Mouse (Mus musculus): Measurements from ENCODE around the gene Gtpbp3. TPM values are rescaled to one million over a fixed set of nuclear protein-coding genes. Genes with fewer than 3 reads are reported as not detected.

Gtpbp3 gene
- polyA plus RNA-seq, 1 experiment from 2014 or later = 4.4 TPM

- 0 out of 2 replicates have a peak, but pooled peaks cover 7% of the 10 kb centered on the region for H3K27me3 ChIP-seq (ENCODE audit: control insufficient read depth, insufficient read depth, low read length)
- H3K4me1 ChIP-seq (ENCODE audit: control insufficient read depth in 2 of 2, insufficient read depth in 2 of 2, low read length in 2 of 2) = peaks cover 5 to 14% of the 10 kb centered on the region in 2 experiments; a peak in 3 of 4 replicates
- no peak for ATAC-seq (ENCODE audit: insufficient number of reproducible peaks, insufficient read depth, low FRiP score, low read depth)
- H3K27ac ChIP-seq (replicated peaks in 1 of 2; ENCODE audit: control insufficient read depth in 1 of 2, insufficient read depth in 1 of 2, low read depth in 2 of 2, low read length in 2 of 2) = no peak overlapping the region
- H3K9me3 ChIP-seq (ENCODE audit: control insufficient read depth, low read length) = no peaks in the 10 kb centered on the region
- peak overlapping the region; percentile 92 for H3K4me2 ChIP-seq (ENCODE audit: low read length)
- WGBS = 21% methylated on average over 7 of the region's 7 CpGs
- peak overlapping the region in 1 of 2 experiments; percentile 71; a peak in 2 of 4 replicates for H3K4me3 ChIP-seq (ENCODE audit: control insufficient read depth in 1 of 2, insufficient read depth in 1 of 2, low read depth in 1 of 2, low read length in 2 of 2)
- H3K36me3 ChIP-seq (ENCODE audit: control insufficient read depth, insufficient read depth, low read length) = peaks cover 11% of the 10 kb centered on the region
- H3K9ac ChIP-seq (ENCODE audit: low read length) = peak overlapping the region; percentile 13; the same call in 1 of the 2 replicates
These were observed 1.8 kb upstream of the Gtpbp3 start for GRCm38 (mm10) chr8:71486136-71486529.

GRCm38 (mm10) chr8:71488454-71488853 is 551 bp downstream of the Gtpbp3 start:
- Histone ChIP-seq H3K9me3 (ENCODE audit: control insufficient read depth, low read length) (no peaks in the 10 kb centered on the region), H3K27ac (replicated peaks in 1 of 2; ENCODE audit: control insufficient read depth in 1 of 2, insufficient read depth in 1 of 2, low read depth in 2 of 2, low read length in 2 of 2) (peak overlapping the region; percentile 67 to 75), H3K36me3 (ENCODE audit: control insufficient read depth, insufficient read depth, low read length) (peaks cover 34% of the 10 kb centered on the region), H3K4me3 (ENCODE audit: control insufficient read depth in 1 of 2, insufficient read depth in 1 of 2, low read depth in 1 of 2, low read length in 2 of 2) (peak overlapping the region; percentile 78 to 85), H3K4me1 (ENCODE audit: control insufficient read depth in 2 of 2, insufficient read depth in 2 of 2, low read length in 2 of 2) (peaks cover 5 to 14% of the 10 kb centered on the region in 2 experiments; a peak in 3 of 4 replicates), H3K27me3 (ENCODE audit: control insufficient read depth, insufficient read depth, low read length) (no peaks in the 10 kb centered on the region), H3K4me2 (ENCODE audit: low read length) (peak overlapping the region; percentile 99), H3K9ac (ENCODE audit: low read length) (peak overlapping the region; percentile 85)
- WGBS = under 1% methylated on average over 22 of the region's 22 CpGs
- peak; percentile 83 for ATAC-seq (ENCODE audit: insufficient number of reproducible peaks, insufficient read depth, low FRiP score, low read depth)

DNA sequence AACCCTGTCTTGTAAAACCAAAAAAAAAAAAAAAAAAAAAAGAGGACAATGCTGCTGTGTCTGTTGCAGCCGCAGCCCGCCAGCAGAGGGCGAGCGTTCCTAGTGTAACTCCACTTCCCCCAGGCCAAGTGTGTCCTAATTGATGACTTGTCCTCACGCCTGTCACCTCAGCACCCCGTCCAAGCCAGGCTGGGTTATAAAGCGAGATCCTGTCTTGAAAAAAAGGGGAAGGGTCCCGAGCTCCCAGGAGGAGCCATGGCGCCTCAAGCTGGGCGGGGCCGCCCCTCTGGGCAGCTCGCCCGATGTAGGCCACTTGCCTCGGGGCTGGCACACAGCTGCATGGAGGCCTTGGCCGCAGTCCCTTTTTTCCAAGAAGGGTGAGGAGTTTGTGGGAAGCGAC is 7.1 kb downstream of the Gtpbp3 start:
- peak overlapping the region in 1 of 2 experiments; percentile 61; a peak in 3 of 4 replicates for H3K27ac ChIP-seq (replicated peaks in 1 of 2; ENCODE audit: control insufficient read depth in 1 of 2, insufficient read depth in 1 of 2, low read depth in 2 of 2, low read length in 2 of 2)
- ATAC-seq (ENCODE audit: insufficient number of reproducible peaks, insufficient read depth, low FRiP score, low read depth) = no peak
- H3K9ac ChIP-seq (ENCODE audit: low read length) = no peak overlapping the region
- peak overlapping the region; percentile 16; the same call in 1 of the 2 replicates for H3K4me2 ChIP-seq (ENCODE audit: low read length)
- no peaks in the 10 kb centered on the region for H3K9me3 ChIP-seq (ENCODE audit: control insufficient read depth, low read length)
- peaks cover 43% of the 10 kb centered on the region for H3K36me3 ChIP-seq (ENCODE audit: control insufficient read depth, insufficient read depth, low read length)
- H3K4me3 ChIP-seq (ENCODE audit: control insufficient read depth in 1 of 2, insufficient read depth in 1 of 2, low read depth in 1 of 2, low read length in 2 of 2) = no peak overlapping the region
- no peaks in the 10 kb centered on the region for H3K27me3 ChIP-seq (ENCODE audit: control insufficient read depth, insufficient read depth, low read length)
- 24% methylated on average over 16 of the region's 16 CpGs for WGBS
- H3K4me1 ChIP-seq (ENCODE audit: control insufficient read depth in 2 of 2, insufficient read depth in 2 of 2, low read length in 2 of 2) = peaks cover 28 to 52% of the 10 kb centered on the region in 2 experiments

DNA sequence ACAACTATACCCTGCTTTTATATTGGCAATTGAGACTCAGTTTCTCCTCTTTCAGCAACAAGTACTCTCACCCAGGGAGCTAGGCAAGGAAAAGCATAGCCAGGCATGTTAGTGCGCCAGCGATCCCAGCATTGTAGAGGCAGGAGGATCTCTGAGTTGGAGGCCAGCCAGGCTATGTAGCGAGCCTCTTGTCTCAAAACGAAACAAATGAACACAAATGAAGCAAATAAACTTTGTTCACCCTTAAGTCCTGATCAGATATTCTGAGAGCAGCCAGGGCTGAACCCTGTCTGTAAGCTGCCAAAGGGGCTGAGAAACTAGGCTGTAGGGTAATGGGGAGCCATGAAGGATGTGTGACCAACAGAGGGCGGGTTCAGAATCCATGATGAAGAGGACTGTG is 7.9 kb downstream of the Gtpbp3 start:
- Histone ChIP-seq H3K9me3 (ENCODE audit: control insufficient read depth, low read length) (no peaks in the 10 kb centered on the region), H3K36me3 (ENCODE audit: control insufficient read depth, insufficient read depth, low read length) (peaks cover 36% of the 10 kb centered on the region), H3K27ac (replicated peaks in 1 of 2; ENCODE audit: control insufficient read depth in 1 of 2, insufficient read depth in 1 of 2, low read depth in 2 of 2, low read length in 2 of 2) (peak overlapping the region; percentile 61 to 66), H3K4me2 (ENCODE audit: low read length) (no peak overlapping the region), H3K4me3 (ENCODE audit: control insufficient read depth in 1 of 2, insufficient read depth in 1 of 2, low read depth in 1 of 2, low read length in 2 of 2) (no peak overlapping the region), H3K27me3 (ENCODE audit: control insufficient read depth, insufficient read depth, low read length) (no peaks in the 10 kb centered on the region), H3K4me1 (ENCODE audit: control insufficient read depth in 2 of 2, insufficient read depth in 2 of 2, low read length in 2 of 2) (peaks cover 28 to 52% of the 10 kb centered on the region in 2 experiments), H3K9ac (ENCODE audit: low read length) (no peak overlapping the region)
- no peak for ATAC-seq (ENCODE audit: insufficient number of reproducible peaks, insufficient read depth, low FRiP score, low read depth)
- 82% methylated on average over 5 of the region's 5 CpGs for WGBS

GRCm38 (mm10) chr8:71496481-71496880 is 8.6 kb downstream of the Gtpbp3 start:
- peaks cover 28 to 52% of the 10 kb centered on the region in 2 experiments for H3K4me1 ChIP-seq (ENCODE audit: control insufficient read depth in 2 of 2, insufficient read depth in 2 of 2, low read length in 2 of 2)
- H3K9me3 ChIP-seq (ENCODE audit: control insufficient read depth, low read length) = no peaks in the 10 kb centered on the region
- H3K27me3 ChIP-seq (ENCODE audit: control insufficient read depth, insufficient read depth, low read length) = no peaks in the 10 kb centered on the region
- no peak overlapping the region for H3K4me2 ChIP-seq (ENCODE audit: low read length)
- WGBS = 33% methylated on average over 11 of the region's 11 CpGs
- peak overlapping the region; percentile 61 to 66 for H3K27ac ChIP-seq (replicated peaks in 1 of 2; ENCODE audit: control insufficient read depth in 1 of 2, insufficient read depth in 1 of 2, low read depth in 2 of 2, low read length in 2 of 2)
- no peak overlapping the region for H3K4me3 ChIP-seq (ENCODE audit: control insufficient read depth in 1 of 2, insufficient read depth in 1 of 2, low read depth in 1 of 2, low read length in 2 of 2)
- ATAC-seq (ENCODE audit: insufficient number of reproducible peaks, insufficient read depth, low FRiP score, low read depth) = peak; percentile 51
- H3K9ac ChIP-seq (ENCODE audit: low read length) = peak overlapping the region; percentile 21; the same call in 1 of the 2 replicates
- peaks cover 29% of the 10 kb centered on the region for H3K36me3 ChIP-seq (ENCODE audit: control insufficient read depth, insufficient read depth, low read length)

DNA sequence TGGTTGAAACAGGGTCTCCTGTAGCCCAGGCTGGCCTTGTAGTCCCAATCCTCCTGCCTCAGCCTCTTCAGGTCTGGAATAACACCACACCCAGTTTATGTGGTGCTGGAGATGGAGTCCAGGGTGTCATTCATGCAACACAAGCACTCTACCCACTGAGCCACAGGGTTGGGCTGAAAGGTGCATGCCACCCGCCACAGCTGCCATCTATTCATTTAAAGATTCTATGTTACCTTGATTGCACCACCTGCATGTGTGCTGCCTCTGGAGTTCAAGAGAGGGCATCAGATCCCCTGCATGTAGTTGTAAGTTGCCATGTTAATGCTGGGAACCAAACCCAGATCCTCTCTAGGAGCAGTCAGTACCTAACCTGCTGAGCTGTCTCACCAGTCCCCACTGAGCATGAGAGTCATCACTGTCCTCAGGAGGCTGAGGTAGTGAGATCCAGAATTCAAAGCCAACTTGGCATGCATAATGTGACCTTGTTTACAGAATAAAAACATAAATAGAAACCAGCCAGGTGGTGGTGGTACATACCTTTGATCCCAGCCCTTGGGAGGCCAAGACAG is 9.3 kb downstream of the Gtpbp3 start:
- Histone ChIP-seq H3K27me3 (ENCODE audit: control insufficient read depth, insufficient read depth, low read length) (no peaks in the 10 kb centered on the region), H3K36me3 (ENCODE audit: control insufficient read depth, insufficient read depth, low read length) (peaks cover 22% of the 10 kb centered on the region), H3K4me2 (ENCODE audit: low read length) (no peak overlapping the region), H3K4me1 (ENCODE audit: control insufficient read depth in 2 of 2, insufficient read depth in 2 of 2, low read length in 2 of 2) (peaks cover 28 to 52% of the 10 kb centered on the region in 2 experiments), H3K9me3 (ENCODE audit: control insufficient read depth, low read length) (no peaks in the 10 kb centered on the region), H3K9ac (ENCODE audit: low read length) (no peak overlapping the region), H3K27ac (replicated peaks in 1 of 2; ENCODE audit: control insufficient read depth in 1 of 2, insufficient read depth in 1 of 2, low read depth in 2 of 2, low read length in 2 of 2) (peak overlapping the region; percentile 58 to 61; a peak in 2 of 4 replicates), H3K4me3 (ENCODE audit: control insufficient read depth in 1 of 2, insufficient read depth in 1 of 2, low read depth in 1 of 2, low read length in 2 of 2) (no peak overlapping the region)
- ATAC-seq (ENCODE audit: insufficient number of reproducible peaks, insufficient read depth, low FRiP score, low read depth) = no peak
- 97% methylated on average over 1 of the region's 1 CpGs for WGBS

GRCm38 (mm10) chr8:71497881-71498501 is 10.1 kb downstream of the Gtpbp3 start:
- Histone ChIP-seq H3K9ac (ENCODE audit: low read length) (peak overlapping the region; percentile 57; the same call in 1 of the 2 replicates), H3K27me3 (ENCODE audit: control insufficient read depth, insufficient read depth, low read length) (no peaks in the 10 kb centered on the region), H3K4me1 (ENCODE audit: control insufficient read depth in 2 of 2, insufficient read depth in 2 of 2, low read length in 2 of 2) (peaks cover 28 to 52% of the 10 kb centered on the region in 2 experiments), H3K27ac (replicated peaks in 1 of 2; ENCODE audit: control insufficient read depth in 1 of 2, insufficient read depth in 1 of 2, low read depth in 2 of 2, low read length in 2 of 2) (peak overlapping the region; percentile 55 to 75), H3K36me3 (ENCODE audit: control insufficient read depth, insufficient read depth, low read length) (peaks cover 14% of the 10 kb centered on the region), H3K4me2 (ENCODE audit: low read length) (peak overlapping the region; percentile 12; the same call in 1 of the 2 replicates), H3K4me3 (ENCODE audit: control insufficient read depth in 1 of 2, insufficient read depth in 1 of 2, low read depth in 1 of 2, low read length in 2 of 2) (no peak overlapping the region), H3K9me3 (ENCODE audit: control insufficient read depth, low read length) (no peaks in the 10 kb centered on the region)
- WGBS = 12% methylated on average over 14 of the region's 15 CpGs
- ATAC-seq (ENCODE audit: insufficient number of reproducible peaks, insufficient read depth, low FRiP score, low read depth) = no peak

All from heart, embryonic 14.5 days (tissue).